Mouse (Mus musculus): ENCODE measurements around the gene Atg4b. TPM values are rescaled to one million over a fixed set of nuclear protein-coding genes. Genes with fewer than 3 reads are reported as not detected.
A peak's percentile ranks its signal among the peaks of the same experiment; 100 is the strongest.

Gene Atg4b
- polyA plus RNA-seq, 1 experiment from 2014 or later: 103 TPM

DNA sequence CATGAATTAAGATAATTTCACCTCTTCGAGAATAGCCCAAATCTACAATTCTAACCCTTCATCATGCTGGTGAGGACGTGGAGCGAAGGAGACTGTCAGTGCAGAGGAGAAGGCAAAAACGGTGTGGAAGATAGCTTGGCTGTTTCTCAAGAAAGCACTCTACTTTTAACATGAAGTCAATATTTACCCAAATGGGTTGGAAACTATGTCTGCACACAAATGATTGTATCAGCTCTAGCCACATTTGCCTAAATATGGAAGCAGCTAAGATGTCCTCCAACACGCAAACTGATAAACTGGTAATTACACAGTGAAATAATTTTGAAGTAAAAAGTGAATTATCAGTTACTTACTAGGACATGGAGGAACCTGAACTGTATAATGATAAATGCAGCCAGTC lies 51.5 kb downstream of the Atg4b start:
- peaks cover 4% of the 10 kb centered on the region; the same call in 1 of the 2 replicates for H3K36me3 ChIP-seq (ENCODE audit: control insufficient read depth, insufficient read depth, low read length)
- DNase-seq (ENCODE audit: low spot score, missing footprints) (no peak), ATAC-seq (ENCODE audit: low FRiP score) (no peak)
- H3K4me3 ChIP-seq (ENCODE audit: low read depth, low read length): no peak overlapping the region
- no peaks in the 10 kb centered on the region for H3K27me3 ChIP-seq (ENCODE audit: control insufficient read depth, insufficient read depth, low read length)
- H3K9ac ChIP-seq (ENCODE audit: low read length): no peak overlapping the region
- no peak overlapping the region for H3K27ac ChIP-seq (ENCODE audit: low read depth, low read length)
- peak overlapping the region; percentile 85 for H3K4me2 ChIP-seq
- H3K4me1 ChIP-seq (ENCODE audit: control insufficient read depth, insufficient read depth, low read length): peaks cover 11% of the 10 kb centered on the region
- WGBS: 90% methylated on average over 5 of the region's 5 CpGs
- H3K9me3 ChIP-seq (ENCODE audit: control insufficient read depth, low read length): no peaks in the 10 kb centered on the region

DNA sequence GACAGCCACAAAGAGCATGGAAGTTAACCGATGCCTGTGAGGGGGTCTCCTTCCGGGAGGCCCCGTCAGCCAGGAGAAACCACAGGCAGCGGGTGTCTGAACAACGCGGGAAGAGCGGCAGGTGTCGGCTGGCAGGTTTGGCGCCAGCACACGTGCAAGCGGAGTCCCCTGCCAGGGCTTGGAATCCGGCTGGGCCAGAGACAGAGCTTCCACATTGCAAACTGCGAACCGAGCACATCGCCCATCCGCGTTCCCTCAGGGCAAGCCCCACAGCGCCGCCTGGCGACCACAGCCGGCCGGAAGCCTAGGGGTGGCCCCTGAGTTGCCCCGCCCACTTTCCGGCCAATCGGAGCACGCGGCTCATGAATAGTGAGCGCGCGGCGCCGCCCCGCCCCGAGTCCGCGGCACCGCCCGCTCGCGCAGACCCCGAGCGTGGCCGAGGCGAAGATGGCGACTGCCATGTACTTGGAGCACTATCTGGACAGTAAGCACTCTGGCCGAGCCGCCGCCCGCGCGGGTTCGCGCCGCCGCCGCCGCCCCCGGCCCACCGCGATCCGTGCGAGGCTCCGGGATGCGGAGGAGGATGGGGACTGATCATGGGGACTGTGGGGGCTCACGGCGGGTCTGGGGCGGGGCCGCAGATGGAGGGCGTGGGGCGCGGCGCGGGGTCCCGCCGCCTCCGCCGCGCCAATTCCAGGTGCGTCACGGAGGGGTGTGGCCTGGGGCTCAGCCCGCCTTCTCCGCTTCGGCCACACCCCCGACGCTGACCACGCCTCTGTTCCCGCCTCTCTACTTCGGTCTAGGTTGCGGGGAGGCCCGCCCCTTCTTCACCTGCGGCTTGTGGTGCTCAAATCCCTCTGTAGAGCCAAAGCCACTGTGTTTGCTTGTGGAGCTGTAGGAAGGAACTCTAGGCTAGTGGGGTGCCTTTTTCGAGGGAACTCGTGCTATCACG lies 52.5 kb downstream of the Atg4b start, which contains the start of gene Ing5:
TSS of gene Ing5 (plus strand) at position 410 of the 952 bp plus-strand sequence.
- peak; percentile 100 for DNase-seq (ENCODE audit: low spot score, missing footprints)
- Histone ChIP-seq H3K4me2 (peak within 1 kb of the TSS; percentile 85), H3K9ac (ENCODE audit: low read length) (peak within 1 kb of the TSS; percentile 88), H3K4me1 (ENCODE audit: control insufficient read depth, insufficient read depth, low read length) (peaks cover 11% of the 10 kb centered on the region), H3K27me3 (ENCODE audit: control insufficient read depth, insufficient read depth, low read length) (no peaks in the 10 kb centered on the region), H3K36me3 (ENCODE audit: control insufficient read depth, insufficient read depth, low read length) (peaks cover 3% of the 10 kb centered on the region; the same call in 1 of the 2 replicates), H3K4me3 (ENCODE audit: low read depth, low read length) (peak within 1 kb of the TSS; percentile 66), H3K9me3 (ENCODE audit: control insufficient read depth, low read length) (no peaks in the 10 kb centered on the region), H3K27ac (ENCODE audit: low read depth, low read length) (peak within 1 kb of the TSS; percentile 85)
- WGBS: under 1% methylated on average over 83 of the region's 94 CpGs
- ATAC-seq (ENCODE audit: low FRiP score): peak; percentile 93

DNA sequence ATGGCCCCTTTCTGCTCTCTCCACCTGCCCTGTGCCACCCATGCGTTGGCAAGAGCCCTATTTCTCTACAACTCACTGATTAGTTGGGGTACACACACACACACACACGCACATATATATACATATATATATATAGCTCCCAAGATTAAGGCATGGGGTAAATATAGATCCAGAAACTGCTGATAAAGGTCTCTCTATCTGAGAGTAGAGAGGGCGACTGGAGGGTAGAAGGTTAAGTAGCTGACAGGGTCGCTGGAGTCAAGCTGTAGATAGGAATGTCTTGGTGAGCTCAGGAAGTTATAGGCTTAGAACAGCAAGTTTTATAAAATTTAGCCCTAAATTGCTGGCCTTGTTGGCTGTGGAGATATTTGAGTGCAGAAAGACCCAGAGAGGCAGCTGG lies 53.5 kb downstream of the Atg4b start:
- Histone ChIP-seq H3K4me3 (ENCODE audit: low read depth, low read length) (peak overlapping the region; percentile 66; the same call in 1 of the 2 replicates), H3K9ac (ENCODE audit: low read length) (no peak overlapping the region), H3K36me3 (ENCODE audit: control insufficient read depth, insufficient read depth, low read length) (peaks cover 2% of the 10 kb centered on the region; the same call in 1 of the 2 replicates), H3K27ac (ENCODE audit: low read depth, low read length) (no peak overlapping the region), H3K9me3 (ENCODE audit: control insufficient read depth, low read length) (no peaks in the 10 kb centered on the region), H3K4me1 (ENCODE audit: control insufficient read depth, insufficient read depth, low read length) (peaks cover 11% of the 10 kb centered on the region), H3K4me2 (peak overlapping the region; percentile 85), H3K27me3 (ENCODE audit: control insufficient read depth, insufficient read depth, low read length) (no peaks in the 10 kb centered on the region)
- WGBS: 86% methylated on average over 4 of the region's 4 CpGs
- ATAC-seq (ENCODE audit: low FRiP score) (no peak), DNase-seq (ENCODE audit: low spot score, missing footprints) (peak; percentile 68)

DNA sequence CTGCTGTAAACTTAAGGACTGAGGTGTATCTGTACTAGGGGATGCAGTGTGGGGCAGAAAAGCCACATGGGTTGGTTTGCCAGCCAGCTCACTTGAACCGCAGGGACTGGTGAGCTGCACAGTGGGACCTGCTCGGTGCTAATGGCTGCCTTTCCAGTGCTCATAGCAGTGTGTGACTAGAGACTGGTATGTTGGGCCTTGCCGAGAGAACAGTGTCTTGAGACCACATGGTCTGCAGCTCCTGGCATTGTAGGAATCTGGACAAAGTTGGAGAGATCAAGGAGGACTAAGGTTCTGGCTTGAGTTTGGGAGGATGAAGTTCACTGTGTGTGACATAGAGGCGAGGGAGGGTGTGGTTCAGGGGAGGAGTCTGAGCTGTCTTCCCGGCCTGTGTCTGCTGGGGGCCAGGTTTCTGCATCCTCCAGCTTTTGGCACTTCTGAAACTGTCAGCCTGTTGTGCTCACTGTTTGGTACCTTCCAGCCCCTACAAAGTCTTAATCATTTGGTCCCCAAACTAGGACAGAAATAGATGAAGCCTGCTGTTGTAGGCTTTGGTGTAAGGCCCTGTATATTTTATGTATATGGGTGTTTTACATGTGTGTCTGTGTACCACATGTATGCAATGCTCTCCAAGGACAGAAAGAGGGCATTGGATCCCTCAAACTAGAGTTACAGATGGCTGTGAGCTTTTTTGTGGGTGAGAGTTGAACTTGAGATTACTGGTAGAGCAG lies 54.1 kb downstream of the Atg4b start:
- no peak overlapping the region for H3K4me2 ChIP-seq

DNA sequence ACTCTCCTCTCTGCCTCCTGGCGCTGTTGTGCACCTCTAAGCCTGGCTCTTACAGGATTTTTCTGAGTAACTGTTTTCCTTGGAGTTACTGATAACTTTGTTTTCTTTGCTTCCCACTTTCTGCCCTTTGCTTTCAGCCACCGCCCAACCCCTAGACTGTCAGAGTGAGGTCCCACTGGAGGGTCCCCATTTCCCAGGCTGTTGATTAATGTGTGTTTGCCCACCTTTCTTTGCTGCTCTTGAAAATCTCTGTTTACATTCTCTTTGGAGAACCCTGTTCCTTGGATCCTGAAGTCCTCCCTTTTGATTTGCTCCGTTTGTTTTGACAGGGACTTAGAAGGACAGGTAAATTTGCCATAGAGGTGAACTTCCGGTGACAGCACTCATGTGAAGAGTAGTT lies 57.6 kb downstream of the Atg4b start:
- no peaks in the 10 kb centered on the region for H3K9me3 ChIP-seq (ENCODE audit: control insufficient read depth, low read length)
- H3K9ac ChIP-seq (ENCODE audit: low read length): no peak overlapping the region
- 0 out of 2 replicates have a peak, but pooled peaks cover 2% of the 10 kb centered on the region for H3K4me1 ChIP-seq (ENCODE audit: control insufficient read depth, insufficient read depth, low read length)
- H3K27ac ChIP-seq (ENCODE audit: low read depth, low read length): no peak overlapping the region
- peaks cover 13% of the 10 kb centered on the region for H3K36me3 ChIP-seq (ENCODE audit: control insufficient read depth, insufficient read depth, low read length)
- H3K4me2 ChIP-seq: no peak overlapping the region
- no peaks in the 10 kb centered on the region for H3K27me3 ChIP-seq (ENCODE audit: control insufficient read depth, insufficient read depth, low read length)
- no peak for ATAC-seq (ENCODE audit: low FRiP score)
- no peak overlapping the region for H3K4me3 ChIP-seq (ENCODE audit: low read depth, low read length)
- no peak for DNase-seq (ENCODE audit: low spot score, missing footprints)
- WGBS: 96% methylated on average over 4 of the region's 4 CpGs

More for the DNA sequence above, 54.1 kb downstream of the Atg4b start:
- Histone ChIP-seq H3K36me3 (ENCODE audit: control insufficient read depth, insufficient read depth, low read length) (peaks cover 2% of the 10 kb centered on the region; the same call in 1 of the 2 replicates), H3K4me1 (ENCODE audit: control insufficient read depth, insufficient read depth, low read length) (peaks cover 11% of the 10 kb centered on the region), H3K9ac (ENCODE audit: low read length) (no peak overlapping the region), H3K9me3 (ENCODE audit: control insufficient read depth, low read length) (no peaks in the 10 kb centered on the region), H3K27ac (ENCODE audit: low read depth, low read length) (no peak overlapping the region), H3K27me3 (ENCODE audit: control insufficient read depth, insufficient read depth, low read length) (no peaks in the 10 kb centered on the region), H3K4me3 (ENCODE audit: low read depth, low read length) (no peak overlapping the region)
- ATAC-seq (ENCODE audit: low FRiP score): no peak
- peak; percentile 73 for DNase-seq (ENCODE audit: low spot score, missing footprints)
- 80% methylated on average over 5 of the region's 5 CpGs for WGBS

DNA sequence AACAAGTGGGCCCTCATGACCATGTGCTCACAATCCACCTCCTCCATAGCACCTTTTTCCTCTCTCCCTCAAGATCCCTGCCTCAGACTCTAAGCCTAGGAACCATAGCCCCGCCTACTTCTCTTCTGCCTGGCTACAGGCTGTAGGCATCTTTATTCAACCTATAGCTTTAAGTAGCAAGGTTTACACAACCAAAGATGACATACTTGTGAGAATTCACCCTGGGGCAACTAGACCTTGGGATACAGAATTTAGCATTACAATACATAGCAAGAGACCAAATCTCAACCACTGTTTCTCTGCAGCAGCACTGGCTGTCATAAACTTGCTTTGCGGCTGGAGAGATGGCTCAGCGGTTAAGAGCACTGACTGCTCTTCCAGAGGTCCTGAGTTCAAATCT lies 58.7 kb downstream of the Atg4b start:
- Histone ChIP-seq H3K9me3 (ENCODE audit: control insufficient read depth, low read length) (no peaks in the 10 kb centered on the region), H3K4me1 (ENCODE audit: control insufficient read depth, insufficient read depth, low read length) (no peaks in the 10 kb centered on the region), H3K4me3 (ENCODE audit: low read depth, low read length) (no peak overlapping the region), H3K36me3 (ENCODE audit: control insufficient read depth, insufficient read depth, low read length) (peaks cover 15% of the 10 kb centered on the region), H3K27ac (ENCODE audit: low read depth, low read length) (no peak overlapping the region), H3K9ac (ENCODE audit: low read length) (no peak overlapping the region), H3K27me3 (ENCODE audit: control insufficient read depth, insufficient read depth, low read length) (no peaks in the 10 kb centered on the region), H3K4me2 (no peak overlapping the region)
- DNase-seq (ENCODE audit: low spot score, missing footprints): no peak
- WGBS: 91% methylated on average over 3 of the region's 3 CpGs
- no peak for ATAC-seq (ENCODE audit: low FRiP score)

DNA sequence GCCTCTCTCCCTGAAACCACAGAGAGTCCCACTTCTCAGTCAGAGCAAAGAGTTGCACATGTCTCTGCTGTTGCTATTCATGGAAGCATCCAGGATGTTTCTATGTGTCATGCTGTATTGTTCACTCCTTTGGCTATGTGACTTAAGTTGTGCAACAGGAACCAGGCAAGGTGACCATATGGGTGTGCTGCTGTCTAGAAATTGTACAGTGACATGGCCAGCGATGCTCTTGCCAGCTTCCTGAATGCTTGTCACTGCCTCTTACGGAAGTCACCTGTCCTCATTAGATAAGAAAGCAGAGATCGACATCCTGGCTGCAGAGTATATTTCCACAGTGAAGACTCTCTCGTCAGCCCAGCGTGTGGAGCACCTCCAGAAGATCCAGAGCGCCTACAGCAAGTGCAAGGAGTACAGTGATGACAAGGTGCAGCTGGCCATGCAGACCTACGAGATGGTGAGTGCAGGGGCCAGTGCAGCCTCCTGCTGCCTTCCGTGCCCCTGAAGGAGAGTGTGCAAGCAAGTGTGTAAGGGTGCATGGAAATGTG lies 60.3 kb downstream of the Atg4b start:
- Histone ChIP-seq H3K4me1 (ENCODE audit: control insufficient read depth, insufficient read depth, low read length) (no peaks in the 10 kb centered on the region), H3K4me3 (ENCODE audit: low read depth, low read length) (no peak overlapping the region), H3K36me3 (ENCODE audit: control insufficient read depth, insufficient read depth, low read length) (peaks cover 24% of the 10 kb centered on the region), H3K9me3 (ENCODE audit: control insufficient read depth, low read length) (no peaks in the 10 kb centered on the region), H3K4me2 (no peak overlapping the region), H3K9ac (ENCODE audit: low read length) (no peak overlapping the region), H3K27ac (ENCODE audit: low read depth, low read length) (no peak overlapping the region), H3K27me3 (ENCODE audit: control insufficient read depth, insufficient read depth, low read length) (no peaks in the 10 kb centered on the region)
- WGBS: 93% methylated on average over 8 of the region's 8 CpGs
- no peak for DNase-seq (ENCODE audit: low spot score, missing footprints)
- no peak for ATAC-seq (ENCODE audit: low FRiP score)

DNA sequence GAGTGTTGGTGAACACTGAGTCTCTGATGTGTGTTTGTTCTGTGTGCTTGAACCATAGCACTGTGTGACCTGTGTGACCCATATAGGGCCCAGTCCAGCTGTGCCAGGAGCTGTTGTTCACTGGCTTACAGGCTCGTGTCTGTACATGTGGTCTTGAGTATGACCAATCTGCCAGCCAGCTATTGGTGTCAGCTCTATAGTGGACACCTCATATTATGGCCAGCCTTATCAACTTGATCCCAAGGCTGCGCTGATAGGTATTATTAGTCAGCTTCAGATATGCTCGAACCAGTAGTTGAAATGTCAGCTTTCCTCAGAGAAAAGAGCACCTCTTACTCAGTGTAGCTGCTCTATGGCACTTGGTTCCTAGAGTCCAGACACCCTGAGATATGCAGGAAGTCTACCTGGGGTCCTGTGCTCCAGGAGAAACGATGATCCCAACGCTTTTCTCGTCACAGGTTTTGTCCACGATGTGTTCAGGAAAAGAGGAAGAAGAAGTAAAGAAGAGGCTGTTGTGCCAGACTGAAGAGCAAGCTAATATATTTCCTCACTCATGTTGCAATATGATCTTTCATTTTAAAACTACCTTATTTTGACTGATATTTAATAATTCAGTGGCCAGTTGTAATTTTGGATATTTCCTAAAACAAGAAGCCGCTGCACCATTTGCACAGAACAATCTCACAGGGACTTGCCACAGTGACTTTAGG lies 66.7 kb downstream of the Atg4b start:
- H3K9ac ChIP-seq (ENCODE audit: low read length): no peak overlapping the region
- no peak overlapping the region for H3K27ac ChIP-seq (ENCODE audit: low read depth, low read length)
- H3K4me2 ChIP-seq: no peak overlapping the region
- DNase-seq (ENCODE audit: low spot score, missing footprints): no peak
- H3K36me3 ChIP-seq (ENCODE audit: control insufficient read depth, insufficient read depth, low read length): peaks cover 36% of the 10 kb centered on the region
- no peaks in the 10 kb centered on the region for H3K4me1 ChIP-seq (ENCODE audit: control insufficient read depth, insufficient read depth, low read length)
- ATAC-seq (ENCODE audit: low FRiP score): no peak
- H3K9me3 ChIP-seq (ENCODE audit: control insufficient read depth, low read length): no peaks in the 10 kb centered on the region
- WGBS: 93% methylated on average over 8 of the region's 8 CpGs
- H3K4me3 ChIP-seq (ENCODE audit: low read depth, low read length): no peak overlapping the region
- no peaks in the 10 kb centered on the region for H3K27me3 ChIP-seq (ENCODE audit: control insufficient read depth, insufficient read depth, low read length)

All from midbrain, embryonic 11.5 days (tissue).